Mouse (Mus musculus) forebrain, embryonic 12.5 days (tissue): ENCODE measurements at regions not wholly inside any gene's neighbourhood (a gene's known extent, or its start where the extent isn't known, plus 50 kb on each side); places are given as distances from the start of the nearest gene placed in this dataset.
A peak's percentile ranks its signal among the peaks of the same experiment; 100 is the strongest.

Source experiments
- ATAC-seq: fragments of 200-750 bp; cut with Nextera tagmentation; 2 replicates; pipeline ENCODE4 v1.8.0; 2017; ENCODE audit warnings: moderate TSS enrichment; ENCODE audit not compliant: low FRiP score
- H3K27ac ChIP-seq: fragments of 300-500 bp; sonication (generic); 2 replicates; pipeline ENCODE4 v1.5.1; 2016; ENCODE audit warnings: mild to moderate bottlenecking
- H3K27me3 ChIP-seq: fragments of 300-500 bp; sonication (generic); 2 replicates; pipeline ENCODE4 v1.6.1; 2016; ENCODE audit warnings: mild to moderate bottlenecking
- H3K36me3 ChIP-seq: fragments of 300-500 bp; sonication (generic); replicated peaks from 2 replicates; pipeline ENCODE4 v1.6.1; 2016; ENCODE audit warnings: mild to moderate bottlenecking
- H3K4me1 ChIP-seq: fragments of 300-500 bp; sonication (generic); 2 replicates; pipeline ENCODE4 v1.6.1; 2016
- H3K4me2 ChIP-seq: fragments of 300-500 bp; sonication (generic); 2 replicates; pipeline ENCODE4 v1.6.1; 2016; ENCODE audit warnings: mild to moderate bottlenecking, moderate library complexity
- H3K4me3 ChIP-seq: fragments of 300-500 bp; sonication (generic); replicated peaks from 2 replicates; pipeline ENCODE4 v1.5.1; 2016; ENCODE audit warnings: mild to moderate bottlenecking
- H3K9ac ChIP-seq: fragments of 300-500 bp; sonication (generic); 2 replicates; pipeline ENCODE4 v1.6.1; 2016; ENCODE audit warnings: mild to moderate bottlenecking
- H3K9me3 ChIP-seq: fragments of 300-500 bp; sonication (generic); 2 replicates; pipeline ENCODE4 v1.6.1; 2016
- WGBS: fragments of 180-500 bp; shearing (Covaris S2); methylation state at CpG from one replicate; pipeline ENCODE4 v1.1.7; 2016; 5-methylcytosine and 5-hydroxymethylcytosine counted together

DNA sequence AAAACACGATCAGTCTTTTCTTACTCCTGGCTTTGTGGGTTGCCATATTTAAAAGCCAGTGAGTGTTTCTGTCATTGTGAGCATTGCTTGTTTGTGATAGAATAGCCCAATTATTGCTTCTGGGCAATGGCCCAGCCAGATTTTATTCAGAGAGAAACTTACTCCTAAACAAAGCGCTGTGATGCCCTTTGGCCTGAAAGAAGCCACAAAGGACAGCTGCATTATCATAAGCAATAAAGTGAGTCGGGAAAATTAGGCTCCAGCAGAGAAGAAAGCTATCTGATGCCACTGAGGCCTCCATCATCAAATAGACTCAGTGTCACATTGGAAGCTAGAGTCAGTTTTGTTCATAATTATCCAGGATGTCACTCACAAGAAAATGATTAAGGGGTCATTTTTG is 644.9 kb upstream of the Tle4 start:
- Histone ChIP-seq H3K4me3 (no peak overlapping the region), H3K27ac (no peak overlapping the region), H3K4me1 (no peaks in the 10 kb centered on the region), H3K9me3 (no peaks in the 10 kb centered on the region), H3K9ac (no peak overlapping the region), H3K36me3 (no peaks in the 10 kb centered on the region), H3K4me2 (no peak overlapping the region), H3K27me3 (no peaks in the 10 kb centered on the region)
- WGBS = 32% methylated on average over 3 of the region's 3 CpGs
- ATAC-seq = no peak

DNA sequence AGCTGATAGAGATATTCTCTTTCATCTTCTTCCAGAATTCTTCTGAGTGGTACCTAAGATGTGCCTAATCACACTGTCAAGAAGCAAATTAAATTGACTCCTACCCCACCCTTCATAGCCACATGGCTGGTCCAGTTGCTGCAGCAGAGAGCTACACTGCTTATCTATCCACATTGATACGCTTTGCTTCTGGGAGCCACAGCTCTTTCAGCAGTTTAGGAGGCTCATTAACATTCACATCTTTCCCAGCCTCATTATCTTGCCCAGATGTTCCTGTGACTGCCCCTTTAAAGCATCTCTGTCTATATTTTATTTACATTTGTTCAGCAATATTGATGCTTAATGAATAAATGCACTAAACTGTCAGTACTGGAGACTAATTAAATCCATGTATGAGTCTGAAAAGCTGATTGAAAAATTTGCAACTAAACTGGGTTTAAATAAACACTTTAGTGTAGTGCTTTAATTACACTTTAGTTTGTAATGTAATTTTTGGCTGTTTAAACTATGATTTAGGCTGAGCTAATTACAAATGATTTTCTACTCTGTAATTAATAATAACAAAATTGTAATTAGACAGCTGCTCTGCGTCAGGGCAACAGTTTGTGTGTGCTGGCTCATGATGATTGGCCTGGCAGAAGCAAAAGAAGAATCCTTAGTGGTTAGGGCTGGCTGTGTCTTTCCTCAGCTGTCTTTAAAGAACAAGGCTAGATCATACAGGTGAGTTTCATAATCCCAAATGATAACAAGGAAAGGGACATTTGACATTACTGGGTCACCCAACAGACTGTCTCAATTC is 632.5 kb upstream of the Tle4 start:
- no peak overlapping the region for H3K4me3 ChIP-seq
- peak; percentile 57; the same call in 1 of the 2 replicates for ATAC-seq
- no peaks in the 10 kb centered on the region for H3K36me3 ChIP-seq
- H3K27me3 ChIP-seq = peaks cover 4% of the 10 kb centered on the region; the same call in 1 of the 2 replicates
- no peak overlapping the region for H3K27ac ChIP-seq
- no peak overlapping the region for H3K9ac ChIP-seq
- 42% methylated on average over 2 of the region's 2 CpGs for WGBS
- no peak overlapping the region for H3K4me2 ChIP-seq
- no peaks in the 10 kb centered on the region for H3K9me3 ChIP-seq
- H3K4me1 ChIP-seq = peaks cover 7% of the 10 kb centered on the region; the same call in 1 of the 2 replicates

DNA sequence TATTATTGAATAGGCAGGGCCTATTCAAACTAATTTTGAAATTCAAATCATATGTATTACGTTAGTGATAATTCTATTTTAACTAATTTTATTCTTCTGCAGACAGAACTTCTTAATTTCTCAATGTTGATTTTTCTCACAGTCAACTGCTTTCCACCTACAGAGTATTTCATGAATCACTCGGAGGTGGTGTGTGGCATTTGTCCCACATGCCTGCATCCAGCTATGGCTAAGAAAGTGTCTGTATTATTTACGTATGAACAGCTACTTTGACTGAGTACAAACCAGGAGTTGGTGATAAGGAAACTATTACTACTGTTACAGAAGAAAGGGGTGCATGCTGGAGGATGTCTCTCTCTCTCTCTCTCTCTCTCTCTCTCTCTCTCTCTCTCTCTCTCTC is 619.5 kb upstream of the Tle4 start:
- Histone ChIP-seq H3K4me2 (no peak overlapping the region), H3K4me1 (peaks cover 3% of the 10 kb centered on the region; the same call in 1 of the 2 replicates), H3K9me3 (no peaks in the 10 kb centered on the region), H3K27ac (no peak overlapping the region), H3K27me3 (no peaks in the 10 kb centered on the region), H3K9ac (no peak overlapping the region), H3K36me3 (no peaks in the 10 kb centered on the region), H3K4me3 (no peak overlapping the region)
- no peak for ATAC-seq
- WGBS = 83% methylated on average over 3 of the region's 3 CpGs

DNA sequence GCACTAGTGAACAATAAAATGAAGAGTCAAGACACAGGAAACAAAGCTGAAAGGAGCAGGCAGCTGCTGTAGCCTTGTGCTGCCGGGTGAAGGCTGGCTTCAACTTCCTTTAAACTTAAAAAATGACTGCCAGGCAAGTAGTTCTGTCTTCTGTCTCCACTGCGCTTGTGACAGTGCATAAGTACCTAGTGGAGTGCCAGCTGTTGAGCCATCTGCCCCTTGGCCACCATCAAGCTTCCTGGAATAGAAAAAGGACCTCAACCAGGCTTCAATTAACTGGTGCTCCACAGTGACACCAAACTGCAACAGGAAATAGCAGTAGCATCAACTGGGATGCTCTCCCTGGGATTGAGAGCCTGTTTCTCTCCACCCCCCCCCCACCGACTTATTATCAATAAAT is 616.8 kb upstream of the Tle4 start:
- no peaks in the 10 kb centered on the region for H3K36me3 ChIP-seq
- no peak overlapping the region for H3K4me3 ChIP-seq
- H3K9me3 ChIP-seq = no peaks in the 10 kb centered on the region
- H3K9ac ChIP-seq = no peak overlapping the region
- no peaks in the 10 kb centered on the region for H3K27me3 ChIP-seq
- H3K27ac ChIP-seq = no peak overlapping the region
- no peak overlapping the region for H3K4me2 ChIP-seq
- WGBS = 74% methylated on average over 3 of the region's 3 CpGs
- H3K4me1 ChIP-seq = peaks cover 3% of the 10 kb centered on the region; the same call in 1 of the 2 replicates
- no peak for ATAC-seq

DNA sequence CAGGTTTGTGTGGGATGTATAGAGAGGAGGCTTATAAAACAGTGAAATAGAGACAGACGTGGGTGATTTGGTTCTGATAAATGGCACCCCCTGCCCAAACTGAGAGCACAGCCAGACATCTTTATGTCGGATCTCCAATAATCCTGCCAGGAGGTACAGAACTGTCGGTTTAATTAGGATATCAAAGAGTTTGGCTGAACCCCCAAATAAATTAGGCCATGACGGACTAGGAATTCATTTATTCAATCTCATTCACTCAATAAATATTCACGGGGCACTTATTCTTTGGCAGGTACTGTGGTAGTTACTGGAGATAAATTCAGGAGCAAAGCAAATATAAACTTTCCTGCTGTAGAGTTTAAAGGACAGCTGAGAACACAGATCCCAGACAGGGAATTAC is 615.0 kb upstream of the Tle4 start:
- Histone ChIP-seq H3K4me1 (peaks cover 3% of the 10 kb centered on the region; the same call in 1 of the 2 replicates), H3K27ac (no peak overlapping the region), H3K9ac (no peak overlapping the region), H3K27me3 (no peaks in the 10 kb centered on the region), H3K36me3 (no peaks in the 10 kb centered on the region), H3K4me2 (no peak overlapping the region), H3K4me3 (no peak overlapping the region), H3K9me3 (no peaks in the 10 kb centered on the region)
- ATAC-seq = no peak
- 43% methylated on average over 5 of the region's 5 CpGs for whole genome bisulfite sequencing

DNA sequence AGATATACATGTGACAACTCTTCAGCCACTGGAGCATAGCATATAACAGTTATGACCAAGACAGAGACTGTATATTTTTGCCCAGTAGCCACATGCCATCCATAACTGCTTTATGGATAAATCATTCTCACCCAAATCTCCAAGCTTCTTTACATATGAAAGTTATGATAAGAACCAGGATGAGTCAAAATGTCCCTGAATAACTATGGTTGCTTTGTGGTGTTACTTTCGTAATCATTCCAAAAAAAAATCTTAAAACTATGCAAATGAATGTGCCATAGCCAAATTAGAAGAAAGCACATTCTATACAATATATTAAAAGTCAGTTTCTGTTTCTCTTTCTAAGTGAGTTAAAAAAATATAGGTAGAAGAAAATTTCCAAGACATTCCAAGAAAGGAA is 605.2 kb upstream of the Tle4 start:
- no peak overlapping the region for H3K9ac ChIP-seq
- H3K4me2 ChIP-seq = no peak overlapping the region
- H3K4me3 ChIP-seq = no peak overlapping the region
- no peaks in the 10 kb centered on the region for H3K9me3 ChIP-seq
- WGBS = 94% methylated on average over 1 of the region's 1 CpGs
- H3K27ac ChIP-seq = no peak overlapping the region
- H3K4me1 ChIP-seq = peaks cover 20% of the 10 kb centered on the region
- ATAC-seq = no peak
- H3K36me3 ChIP-seq = no peaks in the 10 kb centered on the region
- no peaks in the 10 kb centered on the region for H3K27me3 ChIP-seq

DNA sequence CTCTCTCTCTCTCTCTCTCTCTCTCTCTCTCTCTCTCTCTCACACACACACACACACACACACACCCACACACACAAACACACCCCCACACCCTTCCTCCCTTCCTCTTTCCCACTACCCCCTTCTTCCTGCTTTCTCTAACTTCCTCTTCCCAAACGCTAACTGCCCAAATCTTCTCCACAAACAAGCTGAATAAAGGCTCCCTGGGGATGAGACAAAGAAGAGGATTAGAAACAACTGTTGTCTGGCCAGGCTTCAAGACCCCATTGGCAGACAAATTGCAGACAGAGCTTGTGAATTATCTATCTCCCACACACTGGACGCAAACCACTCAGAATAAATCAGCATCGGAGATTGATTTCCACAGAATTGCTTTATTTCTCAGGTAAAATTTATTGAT is 603.4 kb upstream of the Tle4 start:
- Histone ChIP-seq H3K4me1 (peaks cover 20% of the 10 kb centered on the region), H3K9me3 (no peaks in the 10 kb centered on the region), H3K9ac (no peak overlapping the region), H3K36me3 (no peaks in the 10 kb centered on the region), H3K27ac (peak overlapping the region; percentile 68), H3K27me3 (no peaks in the 10 kb centered on the region), H3K4me3 (no peak overlapping the region), H3K4me2 (no peak overlapping the region)
- ATAC-seq = peak; percentile 36; the same call in 1 of the 2 replicates
- WGBS = 14% methylated on average over 3 of the region's 3 CpGs

DNA sequence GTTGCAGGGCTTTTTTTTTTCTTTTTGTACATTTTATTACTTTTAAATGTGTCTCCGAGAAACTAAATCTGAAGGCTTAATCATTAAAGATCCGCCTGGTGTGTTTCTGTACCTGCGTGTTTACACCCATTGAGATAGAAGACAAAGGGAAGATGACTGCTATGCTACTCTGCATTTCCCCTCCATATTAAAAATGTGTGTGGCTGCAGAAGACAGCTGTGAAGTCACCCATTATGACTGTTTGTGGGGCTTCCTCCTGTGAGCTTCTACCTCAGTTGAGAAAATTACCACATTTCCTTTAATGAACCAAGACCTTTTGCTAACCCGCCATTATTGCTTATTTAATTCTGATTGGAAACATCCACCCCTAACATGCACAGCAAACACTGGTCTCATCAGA is 602.9 kb upstream of the Tle4 start:
- no peak overlapping the region for H3K4me2 ChIP-seq
- no peak overlapping the region for H3K9ac ChIP-seq
- H3K4me1 ChIP-seq = peaks cover 20% of the 10 kb centered on the region
- no peak overlapping the region for H3K4me3 ChIP-seq
- no peaks in the 10 kb centered on the region for H3K36me3 ChIP-seq
- peak; percentile 53 for ATAC-seq
- H3K9me3 ChIP-seq = no peaks in the 10 kb centered on the region
- H3K27ac ChIP-seq = peak overlapping the region; percentile 68
- WGBS = 42% methylated on average over 4 of the region's 4 CpGs
- H3K27me3 ChIP-seq = no peaks in the 10 kb centered on the region

DNA sequence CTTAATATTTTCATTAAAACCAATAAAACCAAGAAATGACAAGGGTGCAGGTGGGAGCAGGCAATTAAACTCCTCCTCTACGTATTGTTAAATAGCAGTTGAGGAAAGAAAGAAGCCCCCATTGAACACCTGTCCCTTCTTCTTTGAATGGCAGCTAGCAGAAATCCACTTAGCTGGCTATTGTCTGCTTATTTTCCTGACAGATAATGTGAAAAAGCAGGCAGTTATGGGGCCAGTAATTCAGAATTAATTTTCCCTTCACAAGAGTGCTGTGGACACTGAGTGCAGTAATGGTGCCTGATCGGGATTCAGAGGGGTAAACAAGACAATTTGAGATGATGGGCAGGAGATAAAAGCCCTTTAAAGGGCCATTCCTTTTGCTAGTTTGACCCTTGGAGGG is 602.5 kb upstream of the Tle4 start:
- Histone ChIP-seq H3K36me3 (no peaks in the 10 kb centered on the region), H3K27ac (peak overlapping the region; percentile 68; the same call in 1 of the 2 replicates), H3K4me3 (no peak overlapping the region), H3K4me2 (no peak overlapping the region), H3K4me1 (peaks cover 20% of the 10 kb centered on the region), H3K9ac (no peak overlapping the region), H3K27me3 (no peaks in the 10 kb centered on the region), H3K9me3 (no peaks in the 10 kb centered on the region)
- ATAC-seq = peak; percentile 79
- 12% methylated on average over 2 of the region's 2 CpGs for WGBS

DNA sequence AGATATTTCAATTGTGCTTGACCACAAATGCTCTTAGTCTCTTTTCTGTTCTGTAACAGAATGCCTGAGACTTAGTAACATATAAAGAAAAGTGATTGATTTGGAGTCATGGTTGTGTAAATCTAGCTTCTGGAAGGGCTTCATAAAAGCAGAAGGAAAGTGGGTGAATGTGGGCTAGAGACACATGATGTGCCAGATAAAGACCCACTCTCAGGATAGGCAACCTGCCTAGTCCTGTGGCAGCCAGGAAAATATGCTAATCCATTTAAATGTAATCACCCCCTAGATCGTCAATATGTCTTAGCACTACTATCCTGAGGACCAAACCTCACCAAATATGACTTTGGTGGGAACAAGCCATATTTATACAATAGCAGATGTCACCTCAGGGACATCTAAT is 601.8 kb upstream of the Tle4 start:
- 59% methylated on average over 1 of the region's 1 CpGs for WGBS
- H3K27ac ChIP-seq = 0 out of 2 replicates have a peak overlapping the region, but pooled peaks have one; percentile 68
- no peak overlapping the region for H3K4me3 ChIP-seq
- H3K4me1 ChIP-seq = peaks cover 20% of the 10 kb centered on the region
- no peak overlapping the region for H3K4me2 ChIP-seq
- no peak; the same call in 1 of the 2 replicates for ATAC-seq
- no peaks in the 10 kb centered on the region for H3K36me3 ChIP-seq
- H3K9me3 ChIP-seq = no peaks in the 10 kb centered on the region
- no peak overlapping the region for H3K9ac ChIP-seq
- no peaks in the 10 kb centered on the region for H3K27me3 ChIP-seq

DNA sequence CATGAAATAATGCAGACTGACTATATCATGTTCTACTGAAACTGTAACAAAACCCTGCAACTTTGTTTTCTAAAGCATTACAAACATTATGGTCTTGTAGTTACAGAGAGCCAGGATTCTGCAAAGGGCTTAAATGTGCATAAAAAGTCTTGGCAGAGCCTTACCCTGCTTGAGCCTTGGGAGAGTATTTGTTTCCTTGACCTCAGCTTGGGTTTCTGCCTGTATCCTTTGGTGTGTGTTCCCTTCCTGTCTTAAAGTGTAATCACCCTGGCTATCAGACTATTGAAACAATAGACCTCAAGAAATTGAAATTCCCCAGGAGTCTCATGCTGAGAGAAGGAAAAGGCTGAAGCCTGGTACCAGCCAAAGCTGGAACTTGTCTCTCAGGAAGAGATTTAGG is 577.4 kb upstream of the Tle4 start:
- H3K9ac ChIP-seq = no peak overlapping the region
- H3K27ac ChIP-seq = no peak overlapping the region
- no peak overlapping the region for H3K4me2 ChIP-seq
- H3K27me3 ChIP-seq = no peaks in the 10 kb centered on the region
- no peaks in the 10 kb centered on the region for H3K9me3 ChIP-seq
- no peak overlapping the region for H3K4me3 ChIP-seq
- H3K36me3 ChIP-seq = no peaks in the 10 kb centered on the region
- ATAC-seq = no peak
- H3K4me1 ChIP-seq = no peaks in the 10 kb centered on the region

DNA sequence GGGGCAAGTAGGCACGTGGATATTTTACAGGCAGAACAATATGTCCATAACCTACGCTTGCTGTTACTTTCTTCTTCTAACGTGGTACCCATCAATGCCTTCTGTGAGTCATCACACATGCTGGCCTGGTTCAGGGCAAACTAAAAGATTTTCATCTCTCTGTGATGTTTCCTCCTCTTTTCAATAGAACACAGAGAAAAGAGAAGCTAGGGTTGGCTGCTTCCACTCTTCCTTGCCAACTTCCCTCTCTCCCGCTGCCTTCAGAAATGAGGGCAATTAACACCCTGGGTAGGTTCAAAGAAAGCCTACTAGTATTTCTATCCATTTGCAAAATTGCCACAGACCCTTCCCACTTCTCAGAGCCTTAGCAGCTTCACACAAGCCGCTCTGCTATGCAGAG is 575.5 kb upstream of the Tle4 start:
- 43% methylated on average over 5 of the region's 5 CpGs for WGBS
- Histone ChIP-seq H3K4me2 (no peak overlapping the region), H3K9ac (no peak overlapping the region), H3K4me1 (no peaks in the 10 kb centered on the region), H3K9me3 (no peaks in the 10 kb centered on the region), H3K27ac (no peak overlapping the region), H3K4me3 (no peak overlapping the region), H3K36me3 (no peaks in the 10 kb centered on the region), H3K27me3 (no peaks in the 10 kb centered on the region)
- ATAC-seq = no peak

DNA sequence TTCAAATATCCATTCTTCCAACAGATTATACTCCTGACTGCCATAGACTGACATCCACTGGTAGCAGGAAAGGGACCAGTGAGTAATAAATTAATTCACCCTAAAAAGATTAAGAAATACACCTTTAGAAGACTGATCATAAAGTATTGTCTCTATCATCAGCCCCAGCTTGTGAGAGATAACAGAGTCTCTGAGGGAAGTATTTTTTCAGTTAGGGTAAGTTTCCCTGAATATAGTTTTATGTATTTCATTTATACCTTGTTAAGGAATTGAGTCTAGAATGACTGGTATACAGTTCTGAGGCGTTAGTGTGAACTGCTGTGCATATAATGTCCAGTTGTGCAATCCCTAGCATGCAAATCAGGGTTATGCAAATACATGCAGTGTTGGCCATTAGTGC is 569.3 kb upstream of the Tle4 start:
- no peak overlapping the region for H3K4me2 ChIP-seq
- no peaks in the 10 kb centered on the region for H3K9me3 ChIP-seq
- H3K9ac ChIP-seq = no peak overlapping the region
- no peaks in the 10 kb centered on the region for H3K27me3 ChIP-seq
- H3K4me3 ChIP-seq = no peak overlapping the region
- H3K4me1 ChIP-seq = no peaks in the 10 kb centered on the region
- WGBS = 75% methylated on average over 1 of the region's 1 CpGs
- no peaks in the 10 kb centered on the region for H3K36me3 ChIP-seq
- H3K27ac ChIP-seq = no peak overlapping the region
- ATAC-seq = no peak
